Mouse (Mus musculus) neural tube, embryonic 13.5 days (tissue): ENCODE results near the gene Swt1. TPM values are rescaled to one million over a fixed set of nuclear protein-coding genes. Genes with fewer than 3 reads are reported as not detected.
A peak's percentile ranks its signal among the peaks of the same experiment; 100 is the strongest.
"Not testable (repeated sequence)": the region's sequence is repeated elsewhere in the genome, so short reads cannot be mapped to it uniquely, and the experiment has no call there.

Experiments used
- ATAC-seq: fragments of 200-750 bp; cut with Nextera tagmentation; 2 replicates; pipeline ENCODE4 v1.8.0; 2017; ENCODE audit warnings: low read depth, mild to moderate bottlenecking, moderate TSS enrichment, moderate library complexity
- H3K27ac ChIP-seq: fragments of 300-500 bp; sonication (generic); replicated peaks from 2 replicates; pipeline ENCODE4 v1.5.1; 2015; ENCODE audit warnings: moderate library complexity, mild to moderate bottlenecking, inconsistent platforms
- H3K27me3 ChIP-seq: fragments of 300-500 bp; sonication (generic); 2 replicates; pipeline ENCODE4 v1.6.1; 2015; ENCODE audit warnings: mild to moderate bottlenecking, inconsistent platforms
- H3K36me3 ChIP-seq: fragments of 300-500 bp; sonication (generic); 2 replicates; pipeline ENCODE4 v1.6.1; 2015; ENCODE audit warnings: mild to moderate bottlenecking, inconsistent platforms
- H3K4me1 ChIP-seq: fragments of 300-500 bp; sonication (generic); replicated peaks from 2 replicates; pipeline ENCODE4 v1.6.1; 2015; ENCODE audit warnings: inconsistent platforms
- H3K4me2 ChIP-seq: fragments of 300-500 bp; sonication (generic); 2 replicates; pipeline ENCODE4 v1.6.1; 2015; ENCODE audit warnings: inconsistent platforms, mild to moderate bottlenecking, moderate library complexity
- H3K4me3 ChIP-seq: fragments of 300-500 bp; sonication (generic); 2 replicates; pipeline ENCODE4 v1.5.1; 2015; ENCODE audit warnings: mild to moderate bottlenecking, inconsistent platforms
- H3K9ac ChIP-seq: fragments of 300-500 bp; sonication (generic); 2 replicates; pipeline ENCODE4 v1.6.1; 2015; ENCODE audit warnings: moderate library complexity, mild to moderate bottlenecking, inconsistent platforms
- H3K9me3 ChIP-seq: fragments of 300-500 bp; sonication (generic); 2 replicates; pipeline ENCODE4 v1.6.1; 2016; ENCODE audit warnings: inconsistent platforms
- WGBS: fragments of 180-500 bp; shearing (Covaris S2); methylation state at CpG from one replicate; pipeline ENCODE4 v1.1.7; 2015; 5-methylcytosine and 5-hydroxymethylcytosine counted together
- polyA plus RNA-seq: library from polyadenylated mRNA; unstranded; fragments of >200 nt; fragmentation: Nextera tagmentation; extraction: Ambion mirVana; gene quantifications from 2 replicates; pipeline ENCODE4 v1.2.1, GENCODE M21; 2015

Swt1 gene
- polyA plus RNA-seq, 1 experiment from 2014 or later = 20.2 TPM

- no peak overlapping the region for H3K9ac ChIP-seq
- H3K36me3 ChIP-seq = peaks cover 94% of the 10 kb centered on the region
- no peaks in the 10 kb centered on the region for H3K4me1 ChIP-seq
- no peak overlapping the region for H3K27ac ChIP-seq
- H3K27me3 ChIP-seq = no peaks in the 10 kb centered on the region
- no peak overlapping the region for H3K4me3 ChIP-seq
- no peaks in the 10 kb centered on the region for H3K9me3 ChIP-seq
- 95% methylated on average over 3 of the region's 3 CpGs for WGBS
- no peak overlapping the region for H3K4me2 ChIP-seq
- ATAC-seq = no peak
Observed at GRCm38 (mm10) chr1:151359374-151359773, 68.9 kb downstream of the Swt1 start.

- H3K4me2 ChIP-seq = no peak overlapping the region
- H3K27me3 ChIP-seq = no peaks in the 10 kb centered on the region
- H3K27ac ChIP-seq = no peak overlapping the region
- H3K9ac ChIP-seq = no peak overlapping the region
- no peaks in the 10 kb centered on the region for H3K9me3 ChIP-seq
- 93% methylated on average over 5 of the region's 5 CpGs for WGBS
- no peak overlapping the region for H3K4me3 ChIP-seq
- peaks cover 96% of the 10 kb centered on the region for H3K36me3 ChIP-seq
- H3K4me1 ChIP-seq = no peaks in the 10 kb centered on the region
- ATAC-seq = no peak
Observed at GRCm38 (mm10) chr1:151355994-151356393, 72.3 kb downstream of the Swt1 start.

GRCm38 (mm10) chr1:151352911-151353310, 75.3 kb downstream of the Swt1 start:
- H3K4me2 ChIP-seq = no peak overlapping the region
- peaks cover 14% of the 10 kb centered on the region for H3K4me1 ChIP-seq
- WGBS = 89% methylated on average over 2 of the region's 2 CpGs
- ATAC-seq = no peak
- peaks cover 81% of the 10 kb centered on the region for H3K36me3 ChIP-seq
- H3K27ac ChIP-seq = no peak overlapping the region
- no peak overlapping the region for H3K4me3 ChIP-seq
- H3K27me3 ChIP-seq = no peaks in the 10 kb centered on the region
- H3K9me3 ChIP-seq = no peaks in the 10 kb centered on the region
- H3K9ac ChIP-seq = no peak overlapping the region

- Histone ChIP-seq H3K36me3 (peaks cover 38% of the 10 kb centered on the region), H3K4me1 (peaks cover 35% of the 10 kb centered on the region)
- ATAC-seq, H3K4me3 ChIP-seq, H3K4me2 ChIP-seq, H3K9ac ChIP-seq, H3K9me3 ChIP-seq, H3K27ac ChIP-seq, H3K27me3 ChIP-seq: not testable (repeated sequence)
- 81% methylated on average over 4 of the region's 4 CpGs for WGBS
Observed at GRCm38 (mm10) chr1:151348293-151348692, 80.0 kb downstream of the Swt1 start.

- H3K4me3 ChIP-seq = peak overlapping the region; percentile 85
- ATAC-seq = no peak
- 69% methylated on average over 6 of the region's 6 CpGs for WGBS
- no peak overlapping the region for H3K27ac ChIP-seq
- H3K27me3 ChIP-seq = no peaks in the 10 kb centered on the region
- H3K4me2 ChIP-seq = peak overlapping the region; percentile 73
- peaks cover 22% of the 10 kb centered on the region for H3K36me3 ChIP-seq
- H3K9ac ChIP-seq = peak overlapping the region; percentile 49
- no peaks in the 10 kb centered on the region for H3K9me3 ChIP-seq
- peaks cover 46% of the 10 kb centered on the region for H3K4me1 ChIP-seq
Observed at GRCm38 (mm10) chr1:151346681-151347127, 81.6 kb downstream of the Swt1 start.

- Histone ChIP-seq H3K27ac (no peak overlapping the region), H3K27me3 (no peaks in the 10 kb centered on the region), H3K9me3 (no peaks in the 10 kb centered on the region), H3K4me2 (peak overlapping the region; percentile 73), H3K4me1 (peaks cover 46% of the 10 kb centered on the region), H3K9ac (peak overlapping the region; percentile 96), H3K36me3 (peaks cover 14% of the 10 kb centered on the region; the same call in 1 of the 2 replicates), H3K4me3 (peak overlapping the region; percentile 85)
- no peak for ATAC-seq
Observed at GRCm38 (mm10) chr1:151345863-151346195, 82.4 kb downstream of the Swt1 start.

- Histone ChIP-seq H3K4me1 (peaks cover 44% of the 10 kb centered on the region), H3K9ac (peak overlapping the region; percentile 96), H3K36me3 (peaks cover 9% of the 10 kb centered on the region; the same call in 1 of the 2 replicates), H3K27me3 (no peaks in the 10 kb centered on the region), H3K4me3 (peak overlapping the region; percentile 85), H3K4me2 (peak overlapping the region; percentile 73), H3K9me3 (no peaks in the 10 kb centered on the region), H3K27ac (peak overlapping the region; percentile 97)
- WGBS = under 1% methylated on average over 55 of the region's 55 CpGs
- ATAC-seq = peak; percentile 88
Observed at GRCm38 (mm10) chr1:151345109-151345862, 83.0 kb downstream of the Swt1 start.

GRCm38 (mm10) chr1:151344283-151345108, 83.8 kb downstream of the Swt1 start, which contains the start of gene Ivns1abp:
TSS of gene Ivns1abp (plus strand) at chr1:151344477.
- ATAC-seq = peak; percentile 96
- under 1% methylated on average over 104 of the region's 104 CpGs for WGBS
- H3K27me3 ChIP-seq = no peaks in the 10 kb centered on the region
- H3K9ac ChIP-seq = peak within 1 kb of the TSS; percentile 96
- peak within 1 kb of the TSS; percentile 73 for H3K4me2 ChIP-seq
- no peaks in the 10 kb centered on the region for H3K9me3 ChIP-seq
- H3K36me3 ChIP-seq = peaks cover 2% of the 10 kb centered on the region; the same call in 1 of the 2 replicates
- peak within 1 kb of the TSS; percentile 97 for H3K27ac ChIP-seq
- peak within 1 kb of the TSS; percentile 85 for H3K4me3 ChIP-seq
- H3K4me1 ChIP-seq = peaks cover 39% of the 10 kb centered on the region

- WGBS = under 1% methylated on average over 17 of the region's 17 CpGs
Observed at GRCm38 (mm10) chr1:151343571-151344282, 84.5 kb downstream of the Swt1 start.

GRCm38 (mm10) chr1:151342968-151343367, 85.3 kb downstream of the Swt1 start:
- 21% methylated on average over 6 of the region's 6 CpGs for WGBS
- no peak for ATAC-seq
- Histone ChIP-seq H3K36me3 (no peaks in the 10 kb centered on the region), H3K9ac (peak overlapping the region; percentile 13; the same call in 1 of the 2 replicates), H3K4me3 (peak overlapping the region; percentile 85; the same call in 1 of the 2 replicates), H3K27ac (peak overlapping the region; percentile 97), H3K4me2 (peak overlapping the region; percentile 73), H3K27me3 (no peaks in the 10 kb centered on the region), H3K4me1 (peaks cover 41% of the 10 kb centered on the region), H3K9me3 (no peaks in the 10 kb centered on the region)

More at GRCm38 (mm10) chr1:151343571-151344282, 84.5 kb downstream of the Swt1 start:
- Histone ChIP-seq H3K27ac (peak overlapping the region; percentile 97), H3K4me3 (peak overlapping the region; percentile 85), H3K4me2 (peak overlapping the region; percentile 73), H3K27me3 (no peaks in the 10 kb centered on the region), H3K4me1 (peaks cover 42% of the 10 kb centered on the region), H3K9ac (peak overlapping the region; percentile 96), H3K36me3 (no peaks in the 10 kb centered on the region), H3K9me3 (no peaks in the 10 kb centered on the region)
- ATAC-seq = peak; percentile 55; the same call in 1 of the 2 replicates

GRCm38 (mm10) chr1:151342311-151342710, 85.9 kb downstream of the Swt1 start:
- Histone ChIP-seq H3K36me3 (no peaks in the 10 kb centered on the region), H3K4me3 (no peak overlapping the region), H3K27ac (no peak overlapping the region), H3K9me3 (no peaks in the 10 kb centered on the region), H3K4me2 (peak overlapping the region; percentile 73; the same call in 1 of the 2 replicates), H3K4me1 (peaks cover 41% of the 10 kb centered on the region), H3K27me3 (no peaks in the 10 kb centered on the region), H3K9ac (no peak overlapping the region)
- no peak for ATAC-seq
- 60% methylated on average over 3 of the region's 3 CpGs for WGBS
